Mouse (Mus musculus): ENCODE measurements around the gene Map7d2. TPM values are rescaled to one million over a fixed set of nuclear protein-coding genes. Genes with fewer than 3 reads are reported as not detected.

Gene Map7d2
- total RNA-seq, 1 experiment from 2014 or later, result not detected

DNA sequence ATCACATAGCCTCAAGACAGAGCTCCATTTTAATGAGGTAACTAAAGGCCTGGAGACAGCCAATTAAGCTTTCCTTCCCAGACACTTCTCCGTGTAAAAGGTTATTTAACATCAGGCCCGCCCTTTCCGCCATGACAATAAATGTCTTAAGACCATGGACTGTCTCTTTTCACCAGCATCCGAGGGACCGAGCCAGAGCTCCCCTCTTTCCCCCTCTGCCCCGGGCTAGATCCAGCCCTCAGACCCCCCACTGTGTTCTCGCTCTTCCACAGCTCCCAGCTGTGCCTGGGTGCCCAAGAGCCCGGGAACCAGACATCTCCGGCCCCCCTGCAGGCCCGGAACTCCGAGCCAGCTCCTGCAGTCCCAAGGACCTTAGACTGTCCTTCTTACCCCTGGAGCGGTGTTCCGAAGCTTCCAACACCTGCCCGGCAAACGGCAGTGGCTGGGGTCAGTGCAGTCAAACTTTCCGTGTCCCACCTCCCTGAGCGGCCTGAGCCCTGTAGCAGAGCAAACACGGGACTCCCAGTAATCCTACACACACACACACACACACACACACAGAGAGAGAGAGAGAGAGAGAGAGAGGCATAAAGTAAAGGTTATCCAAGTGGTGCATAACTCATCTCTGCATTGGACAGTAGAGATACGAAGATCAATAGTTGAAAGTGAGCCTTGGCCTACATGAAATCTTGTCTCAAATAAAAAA lies 94.1 kb downstream of the Map7d2 start:
- no peak for ATAC-seq (replicated peaks; ENCODE audit: insufficient number of reproducible peaks, low FRiP score, low TSS enrichment, poor library complexity, severe bottlenecking)

DNA sequence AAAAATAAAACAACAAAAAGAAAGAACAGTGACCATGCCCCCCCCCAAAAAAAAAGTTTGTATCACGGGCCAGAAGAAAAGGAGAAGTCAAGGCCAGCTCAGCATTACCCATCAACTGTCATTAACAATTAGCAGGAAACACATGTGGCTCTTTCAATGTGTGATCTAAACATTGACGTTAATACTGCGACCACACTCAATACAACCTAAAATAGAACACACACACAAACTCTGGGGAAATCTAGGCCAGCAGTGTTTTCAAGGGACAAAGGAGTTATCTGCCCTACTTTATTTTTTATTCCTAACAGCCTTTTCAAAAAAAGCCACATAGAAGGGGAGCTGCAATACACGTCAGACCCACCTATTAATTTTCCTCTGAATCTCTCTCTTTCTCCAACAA lies 94.7 kb downstream of the Map7d2 start:
- ATAC-seq (replicated peaks; ENCODE audit: insufficient number of reproducible peaks, low FRiP score, low TSS enrichment, poor library complexity, severe bottlenecking), result no peak

DNA sequence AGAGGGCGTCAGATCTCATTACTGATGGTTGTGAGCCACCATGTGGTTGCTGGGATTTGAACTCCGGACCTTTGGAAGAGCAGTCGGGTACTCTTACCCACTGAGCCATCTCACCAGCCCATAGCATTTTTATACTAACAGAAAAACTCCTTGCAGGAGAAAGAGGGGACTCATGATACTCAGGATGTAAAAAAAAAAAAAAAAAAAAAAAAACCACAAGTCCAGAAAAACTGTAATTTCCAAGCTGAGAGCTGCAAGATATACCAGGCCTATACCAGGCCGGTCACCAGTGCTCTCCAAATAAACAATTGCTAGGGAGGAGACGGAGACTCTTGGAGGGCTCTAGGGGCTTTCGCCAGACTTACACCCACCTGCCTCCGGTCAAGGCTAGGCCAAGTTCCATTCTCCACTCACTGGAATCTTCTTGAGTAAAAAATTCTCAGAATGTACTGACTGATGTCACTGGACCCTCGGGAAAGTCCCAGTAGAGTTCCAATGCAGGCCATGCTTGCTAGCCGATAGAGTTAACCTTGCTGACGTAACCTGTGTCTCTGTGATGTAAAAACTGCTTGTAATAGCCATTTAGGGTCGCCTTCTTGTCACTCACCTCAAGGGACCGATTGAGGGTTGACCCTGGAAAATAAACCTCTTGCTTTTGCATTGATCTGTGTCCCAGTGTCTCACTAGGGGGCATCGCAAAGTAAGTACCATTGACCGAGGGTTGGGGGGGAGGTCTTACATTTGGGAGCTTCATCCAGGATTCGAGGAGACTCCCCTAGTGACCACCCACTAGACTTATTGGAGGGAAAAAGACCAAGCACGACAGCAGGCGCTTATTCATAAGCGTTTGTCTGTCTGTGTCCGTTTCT lies 95.7 kb downstream of the Map7d2 start:
- no peak for ATAC-seq (replicated peaks; ENCODE audit: insufficient number of reproducible peaks, low FRiP score, low TSS enrichment, poor library complexity, severe bottlenecking)

DNA sequence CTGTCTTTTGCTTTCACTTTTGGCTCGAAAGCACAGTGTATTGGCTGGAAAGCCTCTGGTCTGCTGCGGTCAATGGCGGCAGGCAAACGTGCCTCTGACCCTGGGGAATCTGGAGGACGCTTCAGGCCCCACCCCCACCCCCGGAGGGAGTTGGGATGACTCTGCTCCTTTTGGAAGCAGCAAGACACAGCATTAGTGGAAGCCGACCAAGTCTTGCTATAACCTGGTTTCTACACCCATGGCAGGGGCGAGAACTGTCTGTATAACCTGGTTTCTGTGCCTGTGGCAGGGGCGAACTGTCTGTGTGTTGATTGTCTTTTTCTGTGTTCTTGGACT lies 96.3 kb downstream of the Map7d2 start:
- ATAC-seq (replicated peaks; ENCODE audit: insufficient number of reproducible peaks, low FRiP score, low TSS enrichment, poor library complexity, severe bottlenecking), result no peak

DNA sequence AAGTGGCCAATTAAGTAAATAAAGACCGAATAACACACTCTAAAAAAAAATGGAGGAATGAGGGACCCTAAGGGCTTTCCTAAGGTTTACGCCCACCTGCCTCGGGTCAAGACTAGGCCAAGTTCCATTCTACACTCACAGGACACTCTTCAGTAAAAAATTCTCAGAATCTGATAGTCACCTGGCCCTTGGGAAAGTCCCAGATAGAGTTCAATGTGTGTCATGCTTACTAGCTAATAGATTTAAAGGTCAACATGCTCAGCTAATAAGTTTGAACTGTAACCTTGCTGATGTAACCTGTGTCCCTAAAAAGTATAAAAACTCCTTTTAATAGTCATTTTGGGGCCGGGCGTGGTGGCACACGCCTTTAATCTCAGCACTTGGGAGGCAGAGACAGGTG lies 101.2 kb downstream of the Map7d2 start:
- ATAC-seq (replicated peaks; ENCODE audit: insufficient number of reproducible peaks, low FRiP score, low TSS enrichment, poor library complexity, severe bottlenecking), result no peak

DNA sequence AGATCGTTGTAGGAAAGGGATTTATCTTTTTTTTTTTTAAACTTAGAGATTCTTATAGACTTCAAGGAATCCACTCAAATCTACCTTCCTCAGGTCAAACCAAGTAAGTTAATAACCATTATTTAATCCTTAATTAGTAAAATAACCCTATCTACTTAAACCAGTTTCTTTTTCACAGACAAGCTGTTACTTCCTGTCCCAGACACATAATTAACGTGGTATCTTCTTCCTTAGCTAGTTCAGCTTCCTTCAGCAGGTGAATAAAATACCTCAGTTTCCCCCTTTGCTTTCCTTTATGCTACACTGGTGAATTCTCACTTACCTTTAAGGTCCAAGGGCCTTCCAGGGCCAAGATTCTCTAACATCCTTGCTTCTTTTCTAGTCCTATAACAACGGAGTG lies 107.4 kb downstream of the Map7d2 start:
- no peak for ATAC-seq (replicated peaks; ENCODE audit: insufficient number of reproducible peaks, low FRiP score, low TSS enrichment, poor library complexity, severe bottlenecking)

DNA sequence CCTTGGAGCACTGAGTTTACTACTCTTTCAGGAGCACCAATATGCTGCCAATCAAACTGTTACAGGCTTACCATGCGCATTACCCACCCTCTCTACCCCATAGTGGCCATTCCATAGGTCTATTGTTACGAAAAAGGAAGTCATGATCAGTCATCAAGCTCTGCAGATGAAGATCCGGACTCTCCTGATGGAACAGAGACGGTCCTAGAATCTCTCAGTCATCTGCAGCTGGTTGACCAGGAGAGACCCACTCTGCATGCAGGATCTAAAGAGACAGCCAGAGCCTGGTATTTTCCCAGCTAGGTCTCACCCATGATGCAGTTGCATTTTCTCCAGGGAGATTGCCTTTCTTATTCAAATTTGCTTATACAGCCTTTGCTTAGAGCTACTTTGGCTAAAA lies 108.3 kb downstream of the Map7d2 start:
- no peak for ATAC-seq (replicated peaks; ENCODE audit: insufficient number of reproducible peaks, low FRiP score, low TSS enrichment, poor library complexity, severe bottlenecking)

DNA sequence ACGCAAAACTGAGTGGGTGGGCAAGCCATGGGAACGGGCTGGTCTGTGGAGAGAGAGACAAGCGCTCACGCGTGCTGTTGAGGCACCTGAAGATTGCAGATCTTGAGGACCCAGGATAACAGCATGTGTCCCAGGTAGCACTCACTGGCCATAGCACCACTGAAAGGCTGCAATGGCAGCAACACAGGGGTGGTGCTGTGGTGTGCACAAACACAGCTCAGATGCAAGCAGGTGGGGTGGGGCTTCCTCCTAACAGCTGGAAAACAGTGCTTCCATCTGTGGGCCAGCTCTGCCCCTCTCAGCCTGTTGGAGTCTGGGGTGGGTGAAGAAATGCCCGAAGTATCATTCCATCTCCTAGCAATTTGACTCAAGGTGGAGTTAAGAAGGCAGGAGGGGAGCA lies 112.0 kb downstream of the Map7d2 start, which contains the start of gene Bclaf3:
Gene Bclaf3 (plus strand): TSS at position 301 of the 400 bp plus-strand sequence.
- no peak for ATAC-seq (replicated peaks; ENCODE audit: insufficient number of reproducible peaks, low FRiP score, low TSS enrichment, poor library complexity, severe bottlenecking)

DNA sequence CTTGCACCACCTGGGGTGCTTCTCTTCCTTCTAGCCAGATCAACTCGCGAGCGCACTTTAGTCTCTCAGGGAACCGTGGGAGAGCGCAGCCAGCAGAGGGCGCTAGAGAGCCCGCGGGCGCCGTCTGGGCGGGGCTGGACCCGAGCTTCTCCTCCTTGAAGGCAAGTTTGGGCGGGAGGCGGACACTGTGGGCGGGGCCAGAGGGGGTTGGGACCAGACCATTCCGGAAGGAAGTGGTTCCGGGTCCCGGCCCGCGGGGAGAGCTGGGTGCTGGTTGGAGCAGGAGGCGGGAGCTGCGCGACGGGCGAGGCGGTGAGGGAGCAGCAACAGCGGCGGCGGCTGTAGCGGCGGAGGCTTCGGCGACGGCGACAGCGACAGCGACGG lies 118.0 kb downstream of the Map7d2 start:
- ATAC-seq (replicated peaks; ENCODE audit: insufficient number of reproducible peaks, low FRiP score, low TSS enrichment, poor library complexity, severe bottlenecking), result peak; percentile 98

DNA sequence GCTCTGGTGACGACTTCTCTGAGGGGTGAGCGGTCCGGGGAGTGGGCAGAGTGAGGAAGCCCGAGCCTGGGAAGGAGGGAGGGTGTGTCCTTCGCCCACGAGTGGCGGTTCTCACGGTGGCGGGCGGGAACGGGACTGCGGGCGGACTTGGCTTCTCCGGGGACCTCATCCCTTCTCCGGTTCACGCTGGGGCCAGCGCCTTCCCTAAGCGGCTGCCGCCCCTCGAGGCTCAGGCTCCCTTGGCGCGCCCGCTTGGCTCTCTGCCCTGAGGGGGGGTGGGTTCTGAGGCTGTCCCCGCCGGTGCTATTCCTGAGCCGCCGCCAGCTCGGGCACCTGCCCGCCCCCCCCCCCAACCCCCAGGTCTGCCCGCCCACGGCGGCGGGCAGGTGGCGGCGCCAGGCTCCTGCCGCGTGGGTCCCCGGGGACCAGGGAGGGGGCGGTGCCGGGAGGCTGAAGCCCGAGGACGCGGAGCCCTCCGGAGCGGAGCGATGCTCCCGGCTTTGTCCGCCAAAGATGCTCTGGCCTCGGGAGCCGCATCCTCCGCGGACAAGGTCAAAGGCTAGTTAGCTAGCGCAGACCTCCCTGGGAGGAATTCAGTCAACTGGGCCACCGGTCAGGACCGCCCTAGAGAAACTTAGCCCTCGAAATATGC lies 118.6 kb downstream of the Map7d2 start:
- ATAC-seq (replicated peaks; ENCODE audit: insufficient number of reproducible peaks, low FRiP score, low TSS enrichment, poor library complexity, severe bottlenecking), result no peak

DNA sequence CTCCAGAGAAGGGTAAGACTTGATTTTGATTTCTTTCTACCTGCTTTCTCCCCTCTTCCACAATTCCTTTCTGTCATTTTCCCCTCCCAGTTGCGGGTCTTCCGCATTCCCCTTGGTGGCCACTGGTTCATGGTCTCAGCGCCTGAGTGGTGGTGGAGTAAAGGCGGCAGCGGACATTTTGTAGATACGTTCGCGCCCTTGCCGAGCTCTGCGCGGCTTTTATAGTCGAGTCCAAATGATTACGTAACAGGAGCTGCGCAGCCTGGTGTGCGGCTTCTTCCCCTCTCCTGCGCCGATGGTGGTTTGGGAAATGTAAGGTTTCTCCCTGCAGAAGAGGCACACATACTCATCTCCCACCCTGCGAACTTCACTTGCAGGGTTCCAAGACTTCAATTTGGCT lies 127.6 kb downstream of the Map7d2 start:
- no peak for ATAC-seq (replicated peaks; ENCODE audit: insufficient number of reproducible peaks, low FRiP score, low TSS enrichment, poor library complexity, severe bottlenecking)

DNA sequence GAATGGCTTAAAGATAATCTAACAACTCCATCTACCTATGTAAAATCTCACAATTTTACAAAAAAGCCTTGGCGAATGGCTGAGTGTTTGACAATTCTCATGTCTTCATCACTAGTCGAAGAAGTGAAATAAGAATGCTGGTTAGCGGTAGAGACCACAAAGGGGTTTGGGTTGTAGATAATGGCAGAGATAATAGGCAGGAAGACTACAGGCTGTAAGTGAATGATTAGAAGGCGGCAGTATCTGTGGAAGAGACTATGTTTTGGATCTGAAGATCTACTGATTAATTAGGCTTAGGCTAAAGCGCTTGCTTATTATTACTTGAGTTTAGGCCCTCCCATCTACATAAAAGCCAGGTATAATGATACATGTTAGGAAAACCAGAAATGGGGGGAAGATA lies 132.7 kb downstream of the Map7d2 start:
- no peak for ATAC-seq (replicated peaks; ENCODE audit: insufficient number of reproducible peaks, low FRiP score, low TSS enrichment, poor library complexity, severe bottlenecking)

Other genes with a start within 250 kb of the Map7d2 start
- gene Rps6ka3, start 204.3 kb upstream of the Map7d2 start, total RNA-seq (2017), result 25.0 to 42.6 TPM (median 36.5 TPM) in 3 replicates
- 21.6 to 33.1 TPM (median 26.9 TPM) in 3 replicates for gene Eif1ax, start 42.4 kb upstream of the Map7d2 start, total RNA-seq (2017)
- 30.3 to 48.1 TPM (median 31.0 TPM) in 3 replicates for gene Bclaf3, start 112.1 kb downstream of the Map7d2 start, total RNA-seq (2017)
- 169 to 178 TPM (median 177 TPM) in 3 replicates for gene Sh3kbp1, start 212.7 kb downstream of the Map7d2 start, total RNA-seq (2017)

All from monocyte, adult 5-6 weeks (primary cell).